ENCODE assay signal across 11 mouse cellular contexts in the genomic region with DNA sequence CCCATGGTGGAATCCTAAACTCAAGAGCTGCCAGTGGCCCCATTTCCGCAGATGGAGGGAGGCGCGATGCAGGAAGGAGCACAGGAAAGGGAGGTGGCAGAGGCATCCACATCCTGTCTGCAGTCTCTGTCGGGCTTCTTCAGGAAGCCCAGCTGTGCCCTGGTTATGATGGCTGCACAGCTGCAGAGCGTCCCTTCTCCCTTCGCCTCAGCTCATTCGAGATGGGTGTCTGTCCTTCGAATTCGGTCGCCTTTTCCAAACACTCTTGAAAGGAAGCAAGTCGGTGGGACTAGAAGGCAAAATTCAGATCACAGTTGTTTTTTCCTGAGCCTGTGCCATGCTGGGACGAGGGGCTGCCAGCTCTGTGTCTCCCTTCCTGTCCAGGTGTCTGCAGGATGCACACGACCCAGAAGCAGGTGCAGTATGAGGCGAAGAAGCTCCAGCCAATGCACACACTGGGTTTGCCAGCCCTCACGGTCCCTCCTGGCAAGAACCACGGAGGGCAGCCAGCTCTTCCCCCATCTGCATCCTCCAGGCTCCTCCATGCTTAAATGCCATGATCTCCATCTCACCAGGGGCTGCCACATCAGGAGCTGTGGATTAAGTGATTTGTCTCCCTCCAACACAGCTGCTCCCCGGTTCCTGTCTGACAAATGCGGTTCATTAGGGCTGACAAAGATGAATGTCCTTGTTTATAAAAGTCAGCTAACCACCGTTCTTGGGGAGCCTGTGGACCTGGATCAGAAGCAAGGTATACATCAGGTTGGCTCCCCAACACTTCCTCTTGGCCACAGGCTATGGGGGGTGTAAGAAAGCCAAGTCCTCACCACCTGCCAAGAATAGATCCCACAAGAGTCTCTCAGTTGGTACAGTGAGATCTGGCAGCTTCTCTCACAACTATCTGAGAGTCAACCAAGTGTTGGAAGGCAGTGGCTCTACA.
A peak's percentile ranks its signal among the peaks of the same experiment; 100 is the strongest.
DNase-seq lines count a peak whose midpoint lies in the region; ATAC-seq and TF ChIP-seq lines count a peak whose summit lies in the region.
"Had no signal": no experiment of that assay in that cellular context is flagged by ENCODE, and none has a peak within 500 bp of the region (broad histone marks: within the 10 kb centered on the region; RNA-seq: fewer than 3 reads in every experiment).

No protein-coding gene starts in this region.

- TF ChIP-seq POLR2A in cerebellum, adult 2 months (IDR thresholded peaks at IDR 0.05; ENCODE audit: borderline replicate concordance, insufficient read depth, low read length) = no peak

- no peak overlapping the region for H3K9ac ChIP-seq in heart, embryonic 16.5 days (ENCODE audit: low read length)
- H3K9ac ChIP-seq in heart, embryonic 12.5 days = no peak overlapping the region
- no peak overlapping the region for H3K9ac ChIP-seq in hindbrain, embryonic 15.5 days
- H3K9ac ChIP-seq: forebrain, embryonic 13.5 days; midbrain, embryonic 12.5 days had no signal

- no peaks in the 10 kb centered on the region for H3K9me3 ChIP-seq in heart, embryonic 16.5 days (replicated peaks; ENCODE audit: control insufficient read depth, low read length)
- H3K9me3 ChIP-seq in heart, embryonic 12.5 days (replicated peaks) = no peaks in the 10 kb centered on the region
- H3K9me3 ChIP-seq in hindbrain, embryonic 15.5 days = no peaks in the 10 kb centered on the region
- H3K9me3 ChIP-seq: forebrain, embryonic 13.5 days; midbrain, embryonic 12.5 days had no signal

- H3K27me3 ChIP-seq in heart, embryonic 16.5 days (ENCODE audit: control insufficient read depth, insufficient read depth, low read length) = no peaks in the 10 kb centered on the region
- H3K27me3 ChIP-seq in heart, embryonic 12.5 days (replicated peaks) = no peaks in the 10 kb centered on the region
- H3K27me3 ChIP-seq in cerebellum, adult 2 months (ENCODE audit: control insufficient read depth, insufficient read depth, low read length) = no peaks in the 10 kb centered on the region
- no peaks in the 10 kb centered on the region for H3K27me3 ChIP-seq in hindbrain, embryonic 15.5 days
- H3K27me3 ChIP-seq: forebrain, embryonic 13.5 days; midbrain, embryonic 12.5 days had no signal

- no peak for TF ChIP-seq CTCF in cerebellum, adult 2 months (IDR thresholded peaks at IDR 0.05; ENCODE audit: borderline replicate concordance, insufficient read depth, low read depth, low read length)

- ATAC-seq in heart, embryonic 16.5 days (replicated peaks; ENCODE audit: extremely low read depth, insufficient read depth, low FRiP score) = 0 out of 2 replicates have a peak, but pooled peaks have one; percentile 60
- no peak for ATAC-seq in heart, embryonic 12.5 days (ENCODE audit: insufficient number of reproducible peaks, low FRiP score)
- peak; percentile 79 for ATAC-seq in hindbrain, embryonic 15.5 days (ENCODE audit: low FRiP score, low read depth)
- ATAC-seq: forebrain, embryonic 13.5 days had no signal

- H3K4me1 ChIP-seq in heart, embryonic 16.5 days (ENCODE audit: control insufficient read depth, insufficient read depth, low read length) = no peaks in the 10 kb centered on the region
- 0 out of 2 replicates have a peak, but pooled peaks cover 4% of the 10 kb centered on the region for H3K4me1 ChIP-seq in heart, embryonic 12.5 days (replicated peaks)
- peaks cover 16% of the 10 kb centered on the region for H3K4me1 ChIP-seq in cerebellum, adult 2 months (ENCODE audit: control insufficient read depth, insufficient read depth, low read length)
- H3K4me1 ChIP-seq in hindbrain, embryonic 15.5 days (replicated peaks) = no peaks in the 10 kb centered on the region; the same call in 1 of the 2 replicates
- H3K4me1 ChIP-seq: midbrain, embryonic 12.5 days had no signal

- no peak overlapping the region for H3K4me2 ChIP-seq in heart, embryonic 16.5 days (ENCODE audit: low read depth, low read length)
- H3K4me2 ChIP-seq in heart, embryonic 12.5 days = no peak overlapping the region
- no peak overlapping the region for H3K4me2 ChIP-seq in hindbrain, embryonic 15.5 days
- H3K4me2 ChIP-seq: forebrain, embryonic 13.5 days; midbrain, embryonic 12.5 days had no signal

- no peaks in the 10 kb centered on the region for H3K36me3 ChIP-seq in heart, embryonic 16.5 days (ENCODE audit: control insufficient read depth, insufficient read depth)
- H3K36me3 ChIP-seq in heart, embryonic 12.5 days = no peaks in the 10 kb centered on the region
- no peaks in the 10 kb centered on the region for H3K36me3 ChIP-seq in hindbrain, embryonic 15.5 days
- H3K36me3 ChIP-seq: midbrain, embryonic 12.5 days had no signal

- 56% methylated on average over 19 of the region's 19 CpGs for WGBS in heart, embryonic 16.5 days
- 60% methylated on average over 19 of the region's 19 CpGs for WGBS in heart, embryonic 12.5 days
- WGBS in cerebellum, adult 2 months = 36% methylated on average over 19 of the region's 19 CpGs
- 56% methylated on average over 19 of the region's 19 CpGs for WGBS in hindbrain, embryonic 15.5 days

- DNase-seq in cerebellum, adult 2 months = peak; percentile 34 to 40
- peak; percentile 6 for DNase-seq in retina, embryonic 14.5 days (ENCODE audit: low spot score)
- no peak for DNase-seq in urinary bladder, adult 18-20 months (ENCODE audit: low spot score in 2 of 2)
- DNase-seq in natural killer cell, adult 2 months (ENCODE audit: low spot score in 2 of 2) = no peak
- DNase-seq in urinary bladder, postnatal 14 days (ENCODE audit: low spot score) = no peak
- DNase-seq: heart, adult 2 months had no signal

- H3K27ac ChIP-seq in heart, embryonic 16.5 days (ENCODE audit: low read length) = no peak overlapping the region
- H3K27ac ChIP-seq in heart, embryonic 12.5 days (ENCODE audit: poor library complexity, severe bottlenecking) = no peak overlapping the region
- no peak overlapping the region for H3K27ac ChIP-seq in cerebellum, adult 2 months (ENCODE audit: insufficient read depth, low read length)
- no peak overlapping the region for H3K27ac ChIP-seq in hindbrain, embryonic 15.5 days (replicated peaks)
- H3K27ac ChIP-seq: forebrain, embryonic 13.5 days; heart, adult 2 months; midbrain, embryonic 12.5 days had no signal

- H3K4me3 ChIP-seq in heart, embryonic 16.5 days (ENCODE audit: low read length) = no peak overlapping the region
- no peak overlapping the region for H3K4me3 ChIP-seq in heart, embryonic 12.5 days
- no peak overlapping the region for H3K4me3 ChIP-seq in cerebellum, adult 2 months (replicated peaks; ENCODE audit: insufficient read depth, low read depth, low read length)
- no peak overlapping the region for H3K4me3 ChIP-seq in hindbrain, embryonic 15.5 days
- H3K4me3 ChIP-seq: forebrain, embryonic 13.5 days; heart, adult 2 months; midbrain, embryonic 12.5 days had no signal

Comparison
In these comparisons a context has a peak if more than half of its experiments do, and no peak if none do; other contexts are left out.
1. DNase-seq: peak in cerebellum, adult 2 months (2 of 2) and retina, embryonic 14.5 days (single experiment); none in urinary bladder, adult 18-20 months (0 of 2), natural killer cell, adult 2 months (0 of 2) and urinary bladder, postnatal 14 days (single experiment).